Mouse (Mus musculus): Measurements from ENCODE around the gene Sft2d1.

- TF ChIP-seq CTCF (IDR thresholded peaks at IDR 0.05; ENCODE audit: low read depth): no peak
- TF ChIP-seq EP300 (IDR thresholded peaks at IDR 0.05; ENCODE audit: low read depth): no peak
These were observed 34.2 kb upstream of the Sft2d1 start for GRCm38 (mm10) chr17:8276680-8277079.
